Mouse (Mus musculus) neural tube, embryonic 15.5 days (tissue): ENCODE measurements around the gene Brsk2. TPM values are rescaled to one million over a fixed set of nuclear protein-coding genes. Genes with fewer than 3 reads are reported as not detected.

ENCODE experiments used
- ATAC-seq: fragments of 200-750 bp; cut with Nextera tagmentation; 2 replicates; pipeline ENCODE4 v1.8.0; 2017; ENCODE audit warnings: mild to moderate bottlenecking, moderate TSS enrichment, moderate library complexity; ENCODE audit not compliant: low FRiP score
- H3K27ac ChIP-seq: fragments of 300-500 bp; sonication (generic); replicated peaks from 2 replicates; pipeline ENCODE4 v1.5.1; 2015; ENCODE audit warnings: mild to moderate bottlenecking, inconsistent platforms
- H3K27me3 ChIP-seq: fragments of 300-500 bp; sonication (generic); replicated peaks from 2 replicates; pipeline ENCODE4 v1.6.1; 2015; ENCODE audit warnings: inconsistent platforms
- H3K36me3 ChIP-seq: fragments of 300-500 bp; sonication (generic); 2 replicates; pipeline ENCODE4 v1.6.1; 2015; ENCODE audit warnings: inconsistent platforms
- H3K4me1 ChIP-seq: fragments of 300-500 bp; sonication (generic); 2 replicates; pipeline ENCODE4 v1.6.1; 2015; ENCODE audit warnings: inconsistent platforms
- H3K4me2 ChIP-seq: fragments of 300-500 bp; sonication (generic); 2 replicates; pipeline ENCODE4 v1.6.1; 2015; ENCODE audit warnings: inconsistent platforms, mild to moderate bottlenecking, moderate library complexity
- H3K4me3 ChIP-seq: fragments of 300-500 bp; sonication (generic); replicated peaks from 2 replicates; pipeline ENCODE4 v1.5.1; 2015; ENCODE audit warnings: mild to moderate bottlenecking, inconsistent platforms
- H3K9ac ChIP-seq: fragments of 300-500 bp; sonication (generic); replicated peaks from 2 replicates; pipeline ENCODE4 v1.6.1; 2015; ENCODE audit warnings: mild to moderate bottlenecking, inconsistent platforms
- H3K9me3 ChIP-seq: fragments of 300-500 bp; sonication (generic); replicated peaks from 2 replicates; pipeline ENCODE4 v1.6.1; 2016; ENCODE audit warnings: inconsistent platforms
- WGBS: fragments of 180-500 bp; shearing (Covaris S2); methylation state at CpG from one replicate; pipeline ENCODE4 v1.1.7; 2015; ENCODE audit warnings: mixed read lengths; 5-methylcytosine and 5-hydroxymethylcytosine counted together
- polyA plus RNA-seq: library from polyadenylated mRNA; unstranded; fragments of >200 nt; fragmentation: Nextera tagmentation; extraction: Ambion mirVana; gene quantifications from 2 replicates; pipeline ENCODE4 v1.2.1, GENCODE M21; 2015

The Brsk2 gene
- polyA plus RNA-seq, 1 experiment from 2014 or later = 20.2 TPM

- Histone ChIP-seq H3K4me2 (0 out of 2 replicates have a peak overlapping the region, but pooled peaks have one; percentile 2), H3K4me3 (no peak overlapping the region), H3K27ac (0 out of 2 replicates have a peak overlapping the region, but pooled peaks have one; percentile 15), H3K9me3 (no peaks in the 10 kb centered on the region), H3K4me1 (peaks cover 99% of the 10 kb centered on the region), H3K9ac (0 out of 2 replicates have a peak overlapping the region, but pooled peaks have one; percentile 8), H3K36me3 (no peaks in the 10 kb centered on the region), H3K27me3 (no peaks in the 10 kb centered on the region)
- no peak for ATAC-seq
- WGBS = 75% methylated on average over 4 of the region's 4 CpGs
These were observed 8.0 kb downstream of the Brsk2 start for GRCm38 (mm10) chr7:141957524-141958051.

GRCm38 (mm10) chr7:141958211-141958610 is 8.7 kb downstream of the Brsk2 start:
- Histone ChIP-seq H3K27ac (no peak overlapping the region), H3K36me3 (no peaks in the 10 kb centered on the region), H3K4me2 (no peak overlapping the region), H3K4me3 (no peak overlapping the region), H3K9ac (no peak overlapping the region), H3K27me3 (no peaks in the 10 kb centered on the region), H3K4me1 (peaks cover 99% of the 10 kb centered on the region), H3K9me3 (no peaks in the 10 kb centered on the region)
- ATAC-seq = no peak
- WGBS = 92% methylated on average over 2 of the region's 2 CpGs

- Histone ChIP-seq H3K4me1 (peaks cover 96% of the 10 kb centered on the region), H3K36me3 (no peaks in the 10 kb centered on the region), H3K4me3 (no peak overlapping the region), H3K4me2 (no peak overlapping the region), H3K27ac (no peak overlapping the region), H3K27me3 (no peaks in the 10 kb centered on the region), H3K9ac (no peak overlapping the region), H3K9me3 (no peaks in the 10 kb centered on the region)
- 80% methylated on average over 1 of the region's 1 CpGs for WGBS
- ATAC-seq = no peak
These were observed 9.6 kb downstream of the Brsk2 start for GRCm38 (mm10) chr7:141959133-141959532.

GRCm38 (mm10) chr7:141960926-141961325 is 11.4 kb downstream of the Brsk2 start:
- peaks cover 93% of the 10 kb centered on the region for H3K4me1 ChIP-seq
- H3K9me3 ChIP-seq = no peaks in the 10 kb centered on the region
- no peak overlapping the region for H3K4me3 ChIP-seq
- H3K27me3 ChIP-seq = no peaks in the 10 kb centered on the region
- no peak for ATAC-seq
- H3K4me2 ChIP-seq = no peak overlapping the region
- H3K9ac ChIP-seq = no peak overlapping the region
- no peak overlapping the region for H3K27ac ChIP-seq
- H3K36me3 ChIP-seq = no peaks in the 10 kb centered on the region
- WGBS = 87% methylated on average over 2 of the region's 2 CpGs

GRCm38 (mm10) chr7:141961491-141961890 is 11.9 kb downstream of the Brsk2 start:
- 59% methylated on average over 3 of the region's 3 CpGs for WGBS
- no peak overlapping the region for H3K4me2 ChIP-seq
- H3K4me3 ChIP-seq = no peak overlapping the region
- no peaks in the 10 kb centered on the region for H3K9me3 ChIP-seq
- peaks cover 93% of the 10 kb centered on the region for H3K4me1 ChIP-seq
- H3K36me3 ChIP-seq = no peaks in the 10 kb centered on the region
- no peaks in the 10 kb centered on the region for H3K27me3 ChIP-seq
- H3K27ac ChIP-seq = no peak overlapping the region
- no peak for ATAC-seq
- no peak overlapping the region for H3K9ac ChIP-seq

GRCm38 (mm10) chr7:141962521-141962920 is 13.0 kb downstream of the Brsk2 start:
- Histone ChIP-seq H3K27me3 (no peaks in the 10 kb centered on the region), H3K4me3 (no peak overlapping the region), H3K36me3 (no peaks in the 10 kb centered on the region), H3K4me2 (no peak overlapping the region), H3K9ac (no peak overlapping the region), H3K27ac (no peak overlapping the region), H3K9me3 (no peaks in the 10 kb centered on the region), H3K4me1 (peaks cover 90% of the 10 kb centered on the region)
- WGBS = 90% methylated on average over 3 of the region's 3 CpGs
- no peak for ATAC-seq

GRCm38 (mm10) chr7:141966281-141966680 is 16.7 kb downstream of the Brsk2 start:
- WGBS = 96% methylated on average over 2 of the region's 2 CpGs
- H3K9ac ChIP-seq = no peak overlapping the region
- no peaks in the 10 kb centered on the region for H3K27me3 ChIP-seq
- H3K4me3 ChIP-seq = no peak overlapping the region
- H3K4me2 ChIP-seq = no peak overlapping the region
- no peak for ATAC-seq
- peaks cover 79% of the 10 kb centered on the region for H3K4me1 ChIP-seq
- H3K27ac ChIP-seq = no peak overlapping the region
- no peaks in the 10 kb centered on the region for H3K36me3 ChIP-seq
- no peaks in the 10 kb centered on the region for H3K9me3 ChIP-seq

GRCm38 (mm10) chr7:141972831-141973619 is 23.5 kb downstream of the Brsk2 start:
- no peak overlapping the region for H3K9ac ChIP-seq
- H3K4me3 ChIP-seq = no peak overlapping the region
- no peak for ATAC-seq
- H3K4me1 ChIP-seq = peaks cover 39% of the 10 kb centered on the region
- H3K4me2 ChIP-seq = no peak overlapping the region
- no peaks in the 10 kb centered on the region for H3K27me3 ChIP-seq
- WGBS = 44% methylated on average over 7 of the region's 7 CpGs
- 0 out of 2 replicates have a peak overlapping the region, but pooled peaks have one; percentile 9 for H3K27ac ChIP-seq
- H3K9me3 ChIP-seq = no peaks in the 10 kb centered on the region
- no peaks in the 10 kb centered on the region for H3K36me3 ChIP-seq

GRCm38 (mm10) chr7:141978003-141978402 is 28.5 kb downstream of the Brsk2 start:
- Histone ChIP-seq H3K4me2 (no peak overlapping the region), H3K4me1 (peaks cover 22% of the 10 kb centered on the region), H3K4me3 (no peak overlapping the region), H3K27ac (no peak overlapping the region; the same call in 1 of the 2 replicates), H3K9ac (no peak overlapping the region), H3K9me3 (no peaks in the 10 kb centered on the region), H3K27me3 (no peaks in the 10 kb centered on the region), H3K36me3 (no peaks in the 10 kb centered on the region)
- WGBS = 47% methylated on average over 6 of the region's 6 CpGs
- no peak for ATAC-seq

- H3K9me3 ChIP-seq = no peaks in the 10 kb centered on the region
- 95% methylated on average over 4 of the region's 4 CpGs for WGBS
- H3K27me3 ChIP-seq = no peaks in the 10 kb centered on the region
- H3K27ac ChIP-seq = no peak overlapping the region
- no peak overlapping the region for H3K4me3 ChIP-seq
- H3K36me3 ChIP-seq = peaks cover 5% of the 10 kb centered on the region
- H3K9ac ChIP-seq = no peak overlapping the region
- peaks cover 18% of the 10 kb centered on the region for H3K4me1 ChIP-seq
- no peak overlapping the region for H3K4me2 ChIP-seq
- ATAC-seq = no peak
These were observed 29.7 kb downstream of the Brsk2 start for GRCm38 (mm10) chr7:141979247-141979646.

- Histone ChIP-seq H3K36me3 (peaks cover 25% of the 10 kb centered on the region), H3K9me3 (no peaks in the 10 kb centered on the region), H3K9ac (no peak overlapping the region), H3K4me3 (no peak overlapping the region), H3K27me3 (no peaks in the 10 kb centered on the region), H3K27ac (no peak overlapping the region), H3K4me2 (no peak overlapping the region), H3K4me1 (peaks cover 18% of the 10 kb centered on the region)
- 92% methylated on average over 7 of the region's 7 CpGs for WGBS
- ATAC-seq = no peak
These were observed 31.7 kb downstream of the Brsk2 start for GRCm38 (mm10) chr7:141981237-141981636.

GRCm38 (mm10) chr7:141988314-141988806 is 38.8 kb downstream of the Brsk2 start:
- WGBS = 80% methylated on average over 7 of the region's 7 CpGs
- Histone ChIP-seq H3K4me3 (no peak overlapping the region), H3K9ac (no peak overlapping the region), H3K27me3 (no peaks in the 10 kb centered on the region), H3K36me3 (peaks cover 86% of the 10 kb centered on the region), H3K9me3 (no peaks in the 10 kb centered on the region), H3K4me1 (no peaks in the 10 kb centered on the region), H3K27ac (no peak overlapping the region), H3K4me2 (no peak overlapping the region)
- ATAC-seq = no peak
